Mouse (Mus musculus) cerebellum, adult 2 months (tissue): Measurements from ENCODE around the gene Mchr1. TPM values are rescaled to one million over a fixed set of nuclear protein-coding genes. Genes with fewer than 3 reads are reported as not detected.

Experiments used
- DNase-seq, 2 experiments: peaks; one replicate each; pipeline ENCODE4 v3.0.0; 2021
- H3K27ac ChIP-seq: fragments of 200-500 bp; 2 replicates; pipeline ENCODE4 v1.5.1; 2012; ENCODE audit warnings: low read length, control low read depth, inconsistent platforms; ENCODE audit not compliant: insufficient read depth
- H3K27me3 ChIP-seq: fragments of 200-500 bp; 2 replicates; pipeline ENCODE4 v1.6.1; 2012; ENCODE audit warnings: inconsistent platforms, mild to moderate bottlenecking, low read length, moderate library complexity; ENCODE audit not compliant: control insufficient read depth, insufficient read depth
- H3K4me1 ChIP-seq: fragments of 200-500 bp; 2 replicates; pipeline ENCODE4 v1.6.1; 2011; ENCODE audit warnings: low read length; ENCODE audit not compliant: control insufficient read depth, insufficient read depth
- H3K4me3 ChIP-seq: fragments of 200-500 bp; replicated peaks from 2 replicates; pipeline ENCODE3; 2011; ENCODE audit warnings: mild to moderate bottlenecking, low read depth, low read length, control low read depth; ENCODE audit not compliant: insufficient read depth
- CTCF ChIP-seq: fragments of 200-500 bp; IDR thresholded peaks from 2 replicates; pipeline ENCODE4 v1.5.1; 2011; ENCODE audit warnings: low read depth, mild to moderate bottlenecking, control low read depth, low read length, moderate library complexity, borderline replicate concordance; ENCODE audit not compliant: insufficient read depth
- POLR2A ChIP-seq: fragments of 200-500 bp; IDR thresholded peaks from 2 replicates; pipeline ENCODE4 v1.6.1; 2011; ENCODE audit warnings: low read length, control low read depth, borderline replicate concordance; ENCODE audit not compliant: insufficient read depth
- WGBS: fragments of 180-500 bp; shearing (Covaris S2); methylation state at CpG from one replicate; pipeline ENCODE4 v1.1.7; 2018; 5-methylcytosine and 5-hydroxymethylcytosine counted together
- polyA plus RNA-seq: library from polyadenylated mRNA; depleted of rRNA; stranded (reverse); fragments of >200 nt; gene quantifications from 2 replicates; pipeline ENCODE4 v1.2.3, GENCODE M21; 2012

Mchr1 gene
- polyA plus RNA-seq, 1 experiment = 4.1 TPM

- 89% methylated on average over 4 of the region's 4 CpGs for WGBS
- H3K27me3 ChIP-seq = no peaks in the 10 kb centered on the region
- DNase-seq = no peak
- TF ChIP-seq POLR2A (no peak), CTCF (no peak)
- H3K4me1 ChIP-seq = no peaks in the 10 kb centered on the region
- no peak overlapping the region for H3K27ac ChIP-seq
- H3K4me3 ChIP-seq = no peak overlapping the region
Measured at GRCm38 (mm10) chr15:81248951-81249579, 13.8 kb downstream of the Mchr1 start.

GRCm38 (mm10) chr15:81252626-81253174, 17.4 kb downstream of the Mchr1 start:
- Histone ChIP-seq H3K4me1 (no peaks in the 10 kb centered on the region), H3K27me3 (no peaks in the 10 kb centered on the region), H3K27ac (no peak overlapping the region), H3K4me3 (no peak overlapping the region)
- DNase-seq = no peak
- WGBS = 73% methylated on average over 4 of the region's 4 CpGs
- TF ChIP-seq CTCF (no peak), POLR2A (no peak)

- no peak for DNase-seq
- H3K27ac ChIP-seq = no peak overlapping the region
- H3K4me1 ChIP-seq = no peaks in the 10 kb centered on the region
- TF ChIP-seq POLR2A (no peak), CTCF (no peak)
- no peaks in the 10 kb centered on the region for H3K27me3 ChIP-seq
- H3K4me3 ChIP-seq = no peak overlapping the region
- WGBS = 69% methylated on average over 2 of the region's 2 CpGs
Measured at GRCm38 (mm10) chr15:81253585-81253984, 18.3 kb downstream of the Mchr1 start.

GRCm38 (mm10) chr15:81254113-81254640, 18.9 kb downstream of the Mchr1 start:
- no peaks in the 10 kb centered on the region for H3K4me1 ChIP-seq
- TF ChIP-seq POLR2A (no peak), CTCF (no peak)
- no peak for DNase-seq
- no peak overlapping the region for H3K27ac ChIP-seq
- no peak overlapping the region for H3K4me3 ChIP-seq
- 62% methylated on average over 8 of the region's 8 CpGs for WGBS
- H3K27me3 ChIP-seq = no peaks in the 10 kb centered on the region

GRCm38 (mm10) chr15:81255063-81255462, 19.8 kb downstream of the Mchr1 start:
- no peak for DNase-seq
- 49% methylated on average over 6 of the region's 6 CpGs for WGBS
- TF ChIP-seq POLR2A (no peak), CTCF (no peak)
- Histone ChIP-seq H3K27me3 (no peaks in the 10 kb centered on the region), H3K4me3 (no peak overlapping the region), H3K27ac (no peak overlapping the region), H3K4me1 (no peaks in the 10 kb centered on the region)

GRCm38 (mm10) chr15:81258296-81258695, 23.0 kb downstream of the Mchr1 start:
- Histone ChIP-seq H3K27ac (no peak overlapping the region), H3K4me3 (no peak overlapping the region), H3K27me3 (no peaks in the 10 kb centered on the region), H3K4me1 (no peaks in the 10 kb centered on the region)
- TF ChIP-seq POLR2A = no peak
- no peak for TF ChIP-seq CTCF
- 15% methylated on average over 9 of the region's 9 CpGs for WGBS
- no peak for DNase-seq

- Histone ChIP-seq H3K27ac (no peak overlapping the region), H3K4me1 (peaks cover 4% of the 10 kb centered on the region; the same call in 1 of the 2 replicates), H3K4me3 (no peak overlapping the region), H3K27me3 (no peaks in the 10 kb centered on the region)
- 98% methylated on average over 5 of the region's 5 CpGs for WGBS
- no peak for DNase-seq
- TF ChIP-seq POLR2A (no peak), CTCF (no peak)
Measured at GRCm38 (mm10) chr15:81259304-81259703, 24.0 kb downstream of the Mchr1 start.

GRCm38 (mm10) chr15:81260208-81260607, 24.9 kb downstream of the Mchr1 start:
- WGBS = 91% methylated on average over 9 of the region's 9 CpGs

More at GRCm38 (mm10) chr15:81260208-81260607, 24.9 kb downstream of the Mchr1 start:
- Histone ChIP-seq H3K27ac (no peak overlapping the region), H3K27me3 (no peaks in the 10 kb centered on the region), H3K4me3 (no peak overlapping the region), H3K4me1 (peaks cover 4% of the 10 kb centered on the region; the same call in 1 of the 2 replicates)
- no peak for DNase-seq
- TF ChIP-seq POLR2A = no peak
- TF ChIP-seq CTCF = no peak
